Mouse (Mus musculus) kidney, adult 11 months (tissue): Measurements from ENCODE around the gene Nlrp4b.
"Not testable (repeated sequence)": the region's sequence is repeated elsewhere in the genome, so short reads cannot be mapped to it uniquely, and the experiment has no call there.

ENCODE experiments used
- DNase-seq: peaks from one replicate; pipeline ENCODE4 v3.0.0; 2022

The Nlrp4b gene

GRCm38 (mm10) chr7:10687489-10687888 lies at the start of gene Nlrp4b:
Gene Nlrp4b, plus strand, starts transcription at chr7:10687789.
- no peak for DNase-seq

GRCm38 (mm10) chr7:10754264-10754663 lies 66.7 kb downstream of the Nlrp4b start, which contains the start of gene Vmn1r71:
Gene Vmn1r71, minus strand, starts transcription at chr7:10754364.
- no peak for DNase-seq

- DNase-seq: not testable (repeated sequence)
Observed at GRCm38 (mm10) chr7:10757551-10757950, 70.0 kb downstream of the Nlrp4b start.
